Mouse (Mus musculus) skeletal muscle tissue, adult 2 months (tissue): Measurements from ENCODE around the gene Zcwpw1.

Source experiments
- DNase-seq: peaks from one replicate; pipeline ENCODE4 v3.0.0-alpha.2; 2012; ENCODE audit warnings: low read depth, low spot score

The Zcwpw1 gene

GRCm38 (mm10) chr5:137755425-137755824 is 32.2 kb upstream of the Zcwpw1 start:
- DNase-seq: no peak

- no peak for DNase-seq
Observed at GRCm38 (mm10) chr5:137756106-137756505, 31.5 kb upstream of the Zcwpw1 start.

GRCm38 (mm10) chr5:137756882-137757661 is 30.5 kb upstream of the Zcwpw1 start:
- DNase-seq: peak; percentile 77

- no peak for DNase-seq
Observed at GRCm38 (mm10) chr5:137757887-137758286, 29.7 kb upstream of the Zcwpw1 start.

- DNase-seq: no peak
Observed at GRCm38 (mm10) chr5:137758921-137759534, 28.6 kb upstream of the Zcwpw1 start.

GRCm38 (mm10) chr5:137759971-137760412 is 27.6 kb upstream of the Zcwpw1 start:
- DNase-seq: peak; percentile 89

- DNase-seq: no peak
Observed at GRCm38 (mm10) chr5:137764609-137765340, 22.8 kb upstream of the Zcwpw1 start.

GRCm38 (mm10) chr5:137766270-137766669 is 21.3 kb upstream of the Zcwpw1 start:
- no peak for DNase-seq

- no peak for DNase-seq
Observed at GRCm38 (mm10) chr5:137768475-137768874, 19.1 kb upstream of the Zcwpw1 start.

GRCm38 (mm10) chr5:137770709-137771108 is 16.9 kb upstream of the Zcwpw1 start:
- DNase-seq: no peak

GRCm38 (mm10) chr5:137772755-137773154 is 14.8 kb upstream of the Zcwpw1 start:
- DNase-seq: no peak

- no peak for DNase-seq
Observed at GRCm38 (mm10) chr5:137775587-137776290, 11.9 kb upstream of the Zcwpw1 start.

- DNase-seq: no peak
Observed at GRCm38 (mm10) chr5:137776408-137776918, 11.1 kb upstream of the Zcwpw1 start.

GRCm38 (mm10) chr5:137777267-137777845 is 10.2 kb upstream of the Zcwpw1 start:
- DNase-seq: no peak

GRCm38 (mm10) chr5:137778635-137779034 is 9.0 kb upstream of the Zcwpw1 start, which contains the start of gene Ppp1r35:
Gene Ppp1r35 (plus strand): TSS chr5:137778849.
- DNase-seq: peak; percentile 94

- DNase-seq: no peak
Observed at GRCm38 (mm10) chr5:137779053-137779933, 8.3 kb upstream of the Zcwpw1 start.

- no peak for DNase-seq
Observed at GRCm38 (mm10) chr5:137781661-137782060, 5.9 kb upstream of the Zcwpw1 start.

GRCm38 (mm10) chr5:137782776-137783522 is 4.6 kb upstream of the Zcwpw1 start:
- DNase-seq: no peak

- no peak for DNase-seq
Observed at GRCm38 (mm10) chr5:137783901-137784540, 3.6 kb upstream of the Zcwpw1 start.
